Mouse (Mus musculus): ENCODE measurements around the gene Mex3a. TPM values are rescaled to one million over a fixed set of nuclear protein-coding genes. Genes with fewer than 3 reads are reported as not detected.
A peak's percentile ranks its signal among the peaks of the same experiment; 100 is the strongest.

Mex3a gene
- polyA plus RNA-seq, 1 experiment from 2014 or later = 26.4 TPM

- Histone ChIP-seq H3K4me1 (replicated peaks) (peaks cover 8% of the 10 kb centered on the region), H3K9me3 (no peaks in the 10 kb centered on the region), H3K9ac (no peak overlapping the region), H3K36me3 (no peaks in the 10 kb centered on the region), H3K4me2 (no peak overlapping the region), H3K4me3 (no peak overlapping the region), H3K27ac (replicated peaks) (no peak overlapping the region), H3K27me3 (no peaks in the 10 kb centered on the region)
- WGBS = 90% methylated on average over 6 of the region's 6 CpGs
- ATAC-seq (ENCODE audit: low FRiP score, low read depth) = no peak
Observed at GRCm38 (mm10) chr3:88521156-88521555, 11.0 kb upstream of the Mex3a start.

GRCm38 (mm10) chr3:88521803-88522331, 10.3 kb upstream of the Mex3a start:
- Histone ChIP-seq H3K9ac (no peak overlapping the region), H3K27me3 (no peaks in the 10 kb centered on the region), H3K27ac (replicated peaks) (no peak overlapping the region), H3K36me3 (no peaks in the 10 kb centered on the region), H3K4me2 (no peak overlapping the region), H3K9me3 (no peaks in the 10 kb centered on the region), H3K4me3 (no peak overlapping the region), H3K4me1 (replicated peaks) (peaks cover 15% of the 10 kb centered on the region)
- ATAC-seq (ENCODE audit: low FRiP score, low read depth) = no peak
- 38% methylated on average over 9 of the region's 9 CpGs for WGBS

GRCm38 (mm10) chr3:88523027-88523426, 9.2 kb upstream of the Mex3a start:
- peaks cover 27% of the 10 kb centered on the region for H3K4me1 ChIP-seq (replicated peaks)
- ATAC-seq (ENCODE audit: low FRiP score, low read depth) = no peak
- no peaks in the 10 kb centered on the region for H3K9me3 ChIP-seq
- H3K4me2 ChIP-seq = no peak overlapping the region
- no peak overlapping the region for H3K27ac ChIP-seq (replicated peaks)
- H3K36me3 ChIP-seq = no peaks in the 10 kb centered on the region
- H3K9ac ChIP-seq = no peak overlapping the region
- no peaks in the 10 kb centered on the region for H3K27me3 ChIP-seq
- H3K4me3 ChIP-seq = no peak overlapping the region
- WGBS = 85% methylated on average over 8 of the region's 8 CpGs

GRCm38 (mm10) chr3:88525021-88525420, 7.2 kb upstream of the Mex3a start:
- Histone ChIP-seq H3K9me3 (no peaks in the 10 kb centered on the region), H3K9ac (no peak overlapping the region), H3K4me3 (no peak overlapping the region), H3K4me2 (no peak overlapping the region), H3K27ac (replicated peaks) (no peak overlapping the region), H3K27me3 (no peaks in the 10 kb centered on the region), H3K4me1 (replicated peaks) (peaks cover 46% of the 10 kb centered on the region), H3K36me3 (no peaks in the 10 kb centered on the region)
- no peak for ATAC-seq (ENCODE audit: low FRiP score, low read depth)
- WGBS = 90% methylated on average over 5 of the region's 5 CpGs

GRCm38 (mm10) chr3:88526157-88527131, 5.8 kb upstream of the Mex3a start:
- Histone ChIP-seq H3K4me3 (no peak overlapping the region), H3K9me3 (no peaks in the 10 kb centered on the region), H3K27me3 (no peaks in the 10 kb centered on the region), H3K27ac (replicated peaks) (0 out of 2 replicates have a peak overlapping the region, but pooled peaks have one; percentile 27), H3K4me2 (peak overlapping the region; percentile 40), H3K9ac (no peak overlapping the region), H3K4me1 (replicated peaks) (peaks cover 53% of the 10 kb centered on the region), H3K36me3 (no peaks in the 10 kb centered on the region)
- 33% methylated on average over 17 of the region's 17 CpGs for WGBS
- peak; percentile 67 for ATAC-seq (ENCODE audit: low FRiP score, low read depth)

- Histone ChIP-seq H3K4me2 (peak overlapping the region; percentile 36), H3K27me3 (no peaks in the 10 kb centered on the region), H3K9ac (peak overlapping the region; percentile 36), H3K4me1 (replicated peaks) (peaks cover 53% of the 10 kb centered on the region), H3K4me3 (0 out of 2 replicates have a peak overlapping the region, but pooled peaks have one; percentile 1), H3K36me3 (no peaks in the 10 kb centered on the region), H3K9me3 (no peaks in the 10 kb centered on the region), H3K27ac (replicated peaks) (no peak overlapping the region)
- 25% methylated on average over 8 of the region's 8 CpGs for WGBS
- no peak for ATAC-seq (ENCODE audit: low FRiP score, low read depth)
Observed at GRCm38 (mm10) chr3:88527565-88527964, 4.6 kb upstream of the Mex3a start.

- no peak overlapping the region for H3K4me3 ChIP-seq
Observed at GRCm38 (mm10) chr3:88528646-88529045, 3.5 kb upstream of the Mex3a start.

GRCm38 (mm10) chr3:88529204-88530000, 2.8 kb upstream of the Mex3a start:
- Histone ChIP-seq H3K9ac (peak overlapping the region; percentile 91), H3K4me1 (replicated peaks) (peaks cover 61% of the 10 kb centered on the region), H3K36me3 (no peaks in the 10 kb centered on the region), H3K27me3 (no peaks in the 10 kb centered on the region), H3K9me3 (no peaks in the 10 kb centered on the region), H3K27ac (replicated peaks) (peak overlapping the region; percentile 98), H3K4me3 (peak overlapping the region; percentile 81), H3K4me2 (peak overlapping the region; percentile 90)
- no peak for ATAC-seq (ENCODE audit: low FRiP score, low read depth)
- WGBS = 21% methylated on average over 7 of the region's 7 CpGs

More at GRCm38 (mm10) chr3:88528646-88529045, 3.5 kb upstream of the Mex3a start:
- H3K4me2 ChIP-seq = peak overlapping the region; percentile 90; the same call in 1 of the 2 replicates
- 0 out of 2 replicates have a peak overlapping the region, but pooled peaks have one; percentile 91 for H3K9ac ChIP-seq
- no peaks in the 10 kb centered on the region for H3K36me3 ChIP-seq
- no peak overlapping the region for H3K27ac ChIP-seq (replicated peaks)
- peaks cover 54% of the 10 kb centered on the region for H3K4me1 ChIP-seq (replicated peaks)
- ATAC-seq (ENCODE audit: low FRiP score, low read depth) = no peak
- 85% methylated on average over 11 of the region's 11 CpGs for WGBS
- H3K27me3 ChIP-seq = no peaks in the 10 kb centered on the region
- no peaks in the 10 kb centered on the region for H3K9me3 ChIP-seq

- Histone ChIP-seq H3K27me3 (no peaks in the 10 kb centered on the region), H3K9me3 (no peaks in the 10 kb centered on the region), H3K4me1 (replicated peaks) (peaks cover 70% of the 10 kb centered on the region), H3K9ac (peak overlapping the region; percentile 91), H3K4me3 (peak overlapping the region; percentile 81), H3K27ac (replicated peaks) (peak overlapping the region; percentile 98), H3K4me2 (peak overlapping the region; percentile 90), H3K36me3 (no peaks in the 10 kb centered on the region)
- WGBS = 7% methylated on average over 11 of the region's 11 CpGs
- ATAC-seq (ENCODE audit: low FRiP score, low read depth) = no peak
Observed at GRCm38 (mm10) chr3:88530082-88530864, 1.9 kb upstream of the Mex3a start.

DNA sequence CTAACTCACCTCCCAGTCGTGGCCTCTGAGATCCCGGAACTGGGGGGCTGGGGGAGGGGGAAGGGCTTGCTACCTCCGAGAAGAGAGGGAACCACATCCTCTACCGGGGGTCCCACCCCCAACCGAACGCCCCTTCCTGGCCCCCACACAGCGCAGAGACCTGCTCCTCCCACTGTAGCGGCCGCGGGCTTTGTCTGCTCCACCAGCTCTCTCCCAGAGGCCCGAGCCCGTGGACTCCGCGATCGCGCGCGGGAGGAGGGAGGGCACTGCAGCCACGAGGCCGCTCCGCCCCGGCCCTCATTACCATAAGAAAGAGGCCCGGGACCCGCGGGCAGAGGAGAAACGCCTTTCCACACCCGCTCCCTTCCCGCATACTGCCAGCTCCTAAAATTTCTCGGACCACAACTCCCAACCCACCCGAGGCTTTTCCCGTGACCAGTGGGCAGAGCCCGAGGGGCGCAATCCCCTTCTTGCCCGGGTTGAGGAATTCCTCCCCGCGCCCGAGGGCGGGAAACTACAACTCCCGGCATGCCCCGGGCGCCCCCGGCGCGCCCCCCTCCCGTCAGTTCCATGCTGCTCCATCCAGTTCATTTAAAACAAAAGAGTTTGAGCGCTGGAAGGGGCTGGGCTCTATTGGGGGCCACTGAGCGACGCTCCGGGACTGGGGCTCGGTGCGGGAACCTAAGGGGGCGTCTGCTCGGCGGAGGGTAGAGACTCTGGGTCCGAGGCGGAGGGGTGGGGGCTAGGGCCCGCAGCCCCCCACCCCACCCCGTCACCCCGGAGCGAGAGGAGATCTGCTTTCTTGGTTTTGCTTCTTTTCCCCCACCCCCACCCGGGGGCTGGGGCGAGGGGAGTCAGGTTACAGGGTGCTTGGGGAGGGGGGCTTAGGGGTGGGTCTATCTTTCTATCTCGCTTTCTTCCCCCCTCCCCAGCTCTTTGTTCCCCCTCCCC, 572 bp upstream of the Mex3a start:
- Histone ChIP-seq H3K4me1 (replicated peaks) (peaks cover 70% of the 10 kb centered on the region), H3K9ac (peak overlapping the region; percentile 91), H3K36me3 (0 out of 2 replicates have a peak, but pooled peaks cover 6% of the 10 kb centered on the region), H3K27me3 (no peaks in the 10 kb centered on the region), H3K9me3 (no peaks in the 10 kb centered on the region), H3K4me2 (peak overlapping the region; percentile 90), H3K4me3 (peak overlapping the region; percentile 81), H3K27ac (replicated peaks) (peak overlapping the region; percentile 98)
- peak; percentile 84 for ATAC-seq (ENCODE audit: low FRiP score, low read depth)
- WGBS = 1% methylated on average over 61 of the region's 63 CpGs

All from hindbrain, embryonic 15.5 days (tissue).